Mouse (Mus musculus) urinary bladder, postnatal 10 days (tissue): ENCODE results near the gene Dbi.

Experiments used
- DNase-seq: peaks from one replicate; pipeline ENCODE4 v3.0.0; 2022; ENCODE audit warnings: low spot score

Gene Dbi

GRCm38 (mm10) chr1:120120969-120121811 is at the start of gene Dbi, which contains the start of gene 3110009E18Rik:
Gene Dbi (minus strand): TSS chr1:120121078.
Gene 3110009E18Rik (plus strand): TSS chr1:120121187.
- peak; percentile 93 for DNase-seq

- DNase-seq = no peak
These were observed 49.4 kb upstream of the Dbi start for GRCm38 (mm10) chr1:120170307-120170706.

- no peak for DNase-seq
These were observed 47.8 kb upstream of the Dbi start for GRCm38 (mm10) chr1:120168674-120169073.

- no peak for DNase-seq
These were observed 47.1 kb upstream of the Dbi start for GRCm38 (mm10) chr1:120168016-120168415.

- DNase-seq = no peak
These were observed 41.7 kb upstream of the Dbi start for GRCm38 (mm10) chr1:120162616-120163015.

- no peak for DNase-seq
These were observed 40.6 kb upstream of the Dbi start for GRCm38 (mm10) chr1:120161502-120161901.

- DNase-seq = no peak
These were observed 37.7 kb upstream of the Dbi start for GRCm38 (mm10) chr1:120158474-120159127.

GRCm38 (mm10) chr1:120155325-120155724 is 34.4 kb upstream of the Dbi start:
- DNase-seq = no peak

- no peak for DNase-seq
These were observed 33.4 kb upstream of the Dbi start for GRCm38 (mm10) chr1:120154232-120154631.

GRCm38 (mm10) chr1:120146994-120147393 is 26.1 kb upstream of the Dbi start:
- DNase-seq = no peak

GRCm38 (mm10) chr1:120145527-120146216 is 24.8 kb upstream of the Dbi start:
- DNase-seq = no peak

- DNase-seq = no peak
These were observed 21.7 kb upstream of the Dbi start for GRCm38 (mm10) chr1:120142551-120142950.

GRCm38 (mm10) chr1:120140144-120140693 is 19.3 kb upstream of the Dbi start:
- DNase-seq = no peak

GRCm38 (mm10) chr1:120138923-120139540 is 18.2 kb upstream of the Dbi start:
- no peak for DNase-seq

- no peak for DNase-seq
These were observed 15.3 kb upstream of the Dbi start for GRCm38 (mm10) chr1:120135934-120136786.

GRCm38 (mm10) chr1:120132376-120132775 is 11.5 kb upstream of the Dbi start:
- DNase-seq = no peak

- no peak for DNase-seq
These were observed 5.4 kb upstream of the Dbi start for GRCm38 (mm10) chr1:120126318-120126717.

- DNase-seq = no peak
These were observed 4.6 kb upstream of the Dbi start for GRCm38 (mm10) chr1:120125471-120125870.

GRCm38 (mm10) chr1:120124839-120125238 is 4.0 kb upstream of the Dbi start:
- DNase-seq = no peak

GRCm38 (mm10) chr1:120122634-120123383 is 1.9 kb upstream of the Dbi start:
- no peak for DNase-seq
